Mouse (Mus musculus) forebrain, embryonic 14.5 days (tissue): ENCODE measurements around the gene Rpp14. TPM values are rescaled to one million over a fixed set of nuclear protein-coding genes. Genes with fewer than 3 reads are reported as not detected.
A peak's percentile ranks its signal among the peaks of the same experiment; 100 is the strongest.

ENCODE experiments used
- ATAC-seq: fragments of 200-750 bp; cut with Nextera tagmentation; 2 replicates; pipeline ENCODE4 v1.8.0; 2017; ENCODE audit warnings: mild to moderate bottlenecking, moderate library complexity
- DNase-seq: peaks from one replicate; pipeline ENCODE4 v3.0.0-alpha.2; 2015; ENCODE audit warnings: low spot score
- H3K27ac ChIP-seq: fragments of 300-500 bp; sonication (generic); 2 replicates; pipeline ENCODE4 v1.5.1; 2014; ENCODE audit warnings: low read depth, mild to moderate bottlenecking, control low read depth, low read length, moderate library complexity
- H3K27me3 ChIP-seq: fragments of 300-500 bp; sonication (generic); replicated peaks from 2 replicates; pipeline ENCODE4 v1.6.1; 2014; ENCODE audit warnings: low read length, control low read depth, mixed read lengths; ENCODE audit not compliant: control insufficient read depth, insufficient read depth
- H3K36me3 ChIP-seq: fragments of 300-500 bp; sonication (generic); 2 replicates; pipeline ENCODE4 v1.6.1; 2014; ENCODE audit warnings: low read length, control low read depth; ENCODE audit not compliant: control insufficient read depth, insufficient read depth
- H3K4me1 ChIP-seq: fragments of 300-500 bp; sonication (generic); 2 replicates; pipeline ENCODE4 v1.6.1; 2014; ENCODE audit warnings: antibody characterized with exemption, low read length, control low read depth; ENCODE audit not compliant: control insufficient read depth, insufficient read depth
- H3K4me2 ChIP-seq: fragments of 300-500 bp; sonication (generic); 2 replicates; pipeline ENCODE4 v1.6.1; 2014; ENCODE audit warnings: mild to moderate bottlenecking, control low read depth, low read length
- H3K4me3 ChIP-seq: fragments of 300-500 bp; sonication (generic); 2 replicates; pipeline ENCODE4 v1.5.1; 2014; ENCODE audit warnings: low read depth, low read length, control low read depth
- H3K9ac ChIP-seq: fragments of 300-500 bp; sonication (generic); 2 replicates; pipeline ENCODE4 v1.6.1; 2014; ENCODE audit warnings: mild to moderate bottlenecking, low read length, control low read depth, moderate library complexity
- H3K9me3 ChIP-seq: fragments of 300-500 bp; sonication (generic); replicated peaks from 2 replicates; pipeline ENCODE4 v1.6.1; 2016; ENCODE audit warnings: low read length, control low read depth, mixed read lengths; ENCODE audit not compliant: control insufficient read depth
- whole genome bisulfite sequencing: fragments of 180-500 bp; shearing (Covaris S2); extraction: QIAGEN DNeasy Blood & Tissue Kit; methylation state at CpG from one replicate; pipeline ENCODE4 v1.1.7; 2014; 5-methylcytosine and 5-hydroxymethylcytosine counted together
- polyA plus RNA-seq: library from polyadenylated mRNA; unstranded; fragments of >200 nt; fragmentation: Nextera tagmentation; extraction: Ambion mirVana; gene quantifications from 2 replicates; pipeline ENCODE4 v1.2.1, GENCODE M21; 2014

Gene Rpp14
- polyA plus RNA-seq, 1 experiment from 2014 or later = 58.3 TPM

DNA sequence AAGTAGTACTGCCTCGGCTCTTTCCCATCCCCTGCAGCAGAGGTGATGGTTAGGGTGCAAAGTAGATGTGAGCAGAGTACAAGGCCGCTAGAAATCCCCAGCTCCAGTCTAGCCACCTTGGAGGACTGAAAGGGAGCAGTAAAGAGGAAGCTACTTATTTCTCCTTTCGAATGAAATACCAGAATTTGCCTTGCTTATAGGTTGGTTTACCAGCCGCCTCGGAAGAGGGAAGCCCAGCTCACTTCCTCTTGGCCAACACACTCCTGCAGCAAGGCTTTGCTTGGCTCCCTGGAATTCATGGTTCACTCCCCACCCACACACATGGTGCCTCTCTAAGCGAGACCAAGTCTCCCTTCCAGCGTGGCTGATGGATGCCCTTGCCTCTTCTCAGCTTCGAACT is 52.6 kb downstream of the Rpp14 start:
- 84% methylated on average over 8 of the region's 8 CpGs for WGBS
- no peak for ATAC-seq
- DNase-seq = no peak
- Histone ChIP-seq H3K27me3 (no peaks in the 10 kb centered on the region), H3K4me3 (no peak overlapping the region), H3K9ac (no peak overlapping the region), H3K4me1 (no peaks in the 10 kb centered on the region), H3K27ac (no peak overlapping the region), H3K9me3 (no peaks in the 10 kb centered on the region), H3K36me3 (peaks cover 28% of the 10 kb centered on the region), H3K4me2 (no peak overlapping the region)

GRCm38 (mm10) chr14:8134234-8134633 is 54.1 kb downstream of the Rpp14 start:
- Histone ChIP-seq H3K27ac (no peak overlapping the region), H3K4me2 (no peak overlapping the region), H3K4me3 (no peak overlapping the region), H3K4me1 (peaks cover under 1% of the 10 kb centered on the region; the same call in 1 of the 2 replicates), H3K27me3 (no peaks in the 10 kb centered on the region), H3K36me3 (peaks cover 35% of the 10 kb centered on the region), H3K9ac (no peak overlapping the region), H3K9me3 (no peaks in the 10 kb centered on the region)
- no peak for DNase-seq
- WGBS = 77% methylated on average over 2 of the region's 2 CpGs
- no peak for ATAC-seq

GRCm38 (mm10) chr14:8135130-8135529 is 55.0 kb downstream of the Rpp14 start:
- no peak overlapping the region for H3K4me2 ChIP-seq
- H3K36me3 ChIP-seq = peaks cover 38% of the 10 kb centered on the region
- no peak overlapping the region for H3K4me3 ChIP-seq
- H3K27me3 ChIP-seq = no peaks in the 10 kb centered on the region
- no peak overlapping the region for H3K9ac ChIP-seq
- WGBS = 65% methylated on average over 3 of the region's 3 CpGs
- peak; percentile 84 for ATAC-seq
- H3K9me3 ChIP-seq = no peaks in the 10 kb centered on the region
- H3K27ac ChIP-seq = no peak overlapping the region
- peak; percentile 74 for DNase-seq
- H3K4me1 ChIP-seq = peaks cover 9% of the 10 kb centered on the region; the same call in 1 of the 2 replicates

GRCm38 (mm10) chr14:8139724-8140710 is 59.9 kb downstream of the Rpp14 start:
- Histone ChIP-seq H3K9me3 (no peaks in the 10 kb centered on the region), H3K4me1 (peaks cover 9% of the 10 kb centered on the region; the same call in 1 of the 2 replicates), H3K4me2 (no peak overlapping the region), H3K27me3 (no peaks in the 10 kb centered on the region), H3K36me3 (peaks cover 52% of the 10 kb centered on the region), H3K27ac (peak overlapping the region; percentile 39; the same call in 1 of the 2 replicates), H3K9ac (no peak overlapping the region), H3K4me3 (no peak overlapping the region)
- DNase-seq (peak; percentile 75), ATAC-seq (peak; percentile 81)
- WGBS = 23% methylated on average over 23 of the region's 23 CpGs

DNA sequence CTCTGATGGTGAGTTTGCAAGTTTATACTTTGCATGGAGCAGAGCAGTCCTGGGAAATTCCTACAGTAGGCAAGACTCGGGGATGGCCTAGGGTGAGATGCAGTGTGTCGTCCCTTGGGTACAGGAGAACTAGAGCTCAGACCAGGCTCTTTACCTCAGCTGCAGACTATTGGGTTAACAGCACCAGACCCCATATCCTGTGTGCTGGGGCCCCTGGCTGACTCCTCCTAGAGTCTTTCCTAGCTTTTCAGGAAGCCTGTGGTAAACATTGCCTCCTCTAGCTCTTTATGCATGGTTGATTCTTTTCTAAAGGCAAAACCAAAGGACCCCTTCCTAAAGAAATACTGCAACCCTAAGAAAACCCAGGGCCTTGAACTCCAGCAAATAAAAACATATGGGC is 61.0 kb downstream of the Rpp14 start:
- Histone ChIP-seq H3K4me2 (no peak overlapping the region), H3K9ac (no peak overlapping the region), H3K4me1 (peaks cover 9% of the 10 kb centered on the region; the same call in 1 of the 2 replicates), H3K9me3 (no peaks in the 10 kb centered on the region), H3K4me3 (no peak overlapping the region), H3K27me3 (no peaks in the 10 kb centered on the region), H3K36me3 (peaks cover 56% of the 10 kb centered on the region), H3K27ac (no peak overlapping the region)
- no peak for DNase-seq
- no peak for ATAC-seq
- 61% methylated on average over 2 of the region's 2 CpGs for WGBS

Other genes with a start within 250 kb of the Rpp14 start
- gene Gm45521, start 123.1 kb upstream of the Rpp14 start, polyA plus RNA-seq = 0.28 TPM in 1 of 2 replicates, not detected in the other
- gene Dnase1l3, start 85.8 kb upstream of the Rpp14 start, polyA plus RNA-seq = 0.05 and 0.15 TPM in 2 replicates
- gene Abhd6, start 77.5 kb upstream of the Rpp14 start, polyA plus RNA-seq = 33.5 and 34.1 TPM in 2 replicates
- gene Pxk, start 17.8 kb downstream of the Rpp14 start, polyA plus RNA-seq = 42.8 and 48.3 TPM in 2 replicates
- 240 and 252 TPM in 2 replicates for gene Pdhb, start 92.7 kb downstream of the Rpp14 start, polyA plus RNA-seq
- 7.0 and 8.4 TPM in 2 replicates for gene Kctd6, start 133.8 kb downstream of the Rpp14 start, polyA plus RNA-seq
- not detected in 2 replicates for gene Acox2, start 179.0 kb downstream of the Rpp14 start, polyA plus RNA-seq
- gene Fam107a, start 237.7 kb downstream of the Rpp14 start, polyA plus RNA-seq = 0.14 and 0.15 TPM in 2 replicates